Comparison of ENCODE assay signal across 16 mouse cellular contexts in the genomic region with DNA sequence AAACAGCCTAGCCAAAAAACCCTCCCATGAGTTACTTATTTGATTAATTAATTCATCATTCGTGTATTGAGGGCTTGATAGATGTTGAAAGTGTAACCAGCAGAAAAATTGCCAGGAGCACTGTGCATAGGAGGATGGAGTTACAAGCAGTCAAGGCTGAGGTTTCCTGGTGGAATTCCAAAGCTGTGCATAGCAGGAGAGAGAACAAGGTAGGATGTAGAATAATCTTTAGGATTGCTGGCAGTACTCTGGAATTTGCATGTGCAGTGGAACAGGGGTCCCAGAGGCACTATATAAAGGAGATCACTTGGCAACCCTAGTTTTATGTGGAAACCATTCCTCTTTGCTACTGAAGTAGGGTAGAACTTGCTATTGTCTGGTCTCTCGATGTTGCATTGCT.
"Had no signal": no experiment of that assay in that cellular context is flagged by ENCODE, and none has a peak within 500 bp of the region (broad histone marks: within the 10 kb centered on the region; RNA-seq: fewer than 3 reads in every experiment).

No protein-coding gene starts in this region.

- H3K4me2 ChIP-seq: neural tube, embryonic 13.5 days; neural tube, embryonic 15.5 days; stomach, embryonic 15.5 days had no signal

- H3K4me1 ChIP-seq: neural tube, embryonic 15.5 days; stomach, embryonic 15.5 days had no signal

- H3K4me3 ChIP-seq: neural tube, embryonic 13.5 days; neural tube, embryonic 15.5 days; stomach, embryonic 15.5 days had no signal

- H3K9ac ChIP-seq: neural tube, embryonic 13.5 days; neural tube, embryonic 15.5 days; stomach, embryonic 15.5 days had no signal

- H3K9me3 ChIP-seq: neural tube, embryonic 13.5 days; neural tube, embryonic 15.5 days; stomach, embryonic 15.5 days had no signal

- H3K36me3 ChIP-seq: neural tube, embryonic 13.5 days; neural tube, embryonic 15.5 days; stomach, embryonic 15.5 days had no signal

- DNase-seq: retina, postnatal 1 day; right cerebral cortex, adult 18-20 months; right cerebral cortex, postnatal 14 days; right cerebral cortex, postnatal 25 days; right cerebral cortex, postnatal 4 days; spleen, adult 18-20 months; thymus, adult 18-20 months; thymus, adult 2 months; thymus, postnatal 14 days; thymus, postnatal 25 days; thymus, postnatal 36 days; thymus, postnatal 4 days had no signal

- H3K27me3 ChIP-seq: neural tube, embryonic 13.5 days; neural tube, embryonic 15.5 days; stomach, embryonic 15.5 days had no signal

- H3K27ac ChIP-seq: neural tube, embryonic 13.5 days; neural tube, embryonic 15.5 days; stomach, embryonic 15.5 days; stomach, postnatal 0 days had no signal
